Mouse (Mus musculus): ENCODE results near the gene Specc1l. TPM values are rescaled to one million over a fixed set of nuclear protein-coding genes. Genes with fewer than 3 reads are reported as not detected.
A peak's percentile ranks its signal among the peaks of the same experiment; 100 is the strongest.

Specc1l gene
- polyA plus RNA-seq, 1 experiment from 2014 or later, result 40.3 TPM

DNA sequence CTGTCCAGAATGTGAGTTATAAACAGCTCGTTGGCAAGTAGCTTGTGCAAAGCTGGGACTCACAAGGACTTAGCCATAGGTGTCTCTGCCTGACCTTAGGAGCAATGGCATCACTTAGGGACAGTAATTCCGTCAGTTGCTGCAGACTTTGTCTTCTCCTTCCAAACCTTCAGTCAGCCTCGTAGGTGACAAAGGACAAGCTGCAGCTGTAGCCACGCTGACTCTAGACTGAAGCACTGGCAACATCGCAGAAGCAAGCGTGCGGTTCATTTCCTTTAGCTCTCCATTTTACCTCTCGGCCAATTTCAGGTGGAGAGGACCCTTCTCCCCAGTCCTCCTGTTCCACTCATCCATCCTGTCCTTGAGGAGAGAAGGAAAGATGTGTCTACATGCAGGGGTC lies 112.1 kb downstream of the Specc1l start:
- Histone ChIP-seq H3K9me3 (ENCODE audit: low read length) (no peaks in the 10 kb centered on the region), H3K4me1 (ENCODE audit: insufficient read depth, low read depth, low read length) (no peaks in the 10 kb centered on the region; the same call in 1 of the 2 replicates), H3K27me3 (replicated peaks; ENCODE audit: insufficient read depth, low read length) (no peaks in the 10 kb centered on the region), H3K4me2 (replicated peaks; ENCODE audit: low read depth, low read length) (no peak overlapping the region), H3K9ac (replicated peaks; ENCODE audit: low read depth) (no peak overlapping the region), H3K27ac (ENCODE audit: low read length) (no peak overlapping the region), H3K36me3 (ENCODE audit: insufficient read depth, low read length) (no peaks in the 10 kb centered on the region), H3K4me3 (ENCODE audit: low read depth, low read length) (no peak overlapping the region)
- peak; percentile 49 for DNase-seq (ENCODE audit: low spot score)
- 0 out of 2 replicates have a peak, but pooled peaks have one; percentile 25 for ATAC-seq
- TF ChIP-seq CTCF (IDR thresholded peaks at IDR 0.05) (no peak), EP300 (IDR thresholded peaks at IDR 0.05) (no peak)
- 51% methylated on average over 8 of the region's 8 CpGs for WGBS

GRCm38 (mm10) chr10:75324391-75324790 lies 112.5 kb downstream of the Specc1l start:
- no peak for DNase-seq (ENCODE audit: low spot score)
- TF ChIP-seq EP300 (IDR thresholded peaks at IDR 0.05) (no peak), CTCF (IDR thresholded peaks at IDR 0.05) (no peak)
- 64% methylated on average over 10 of the region's 10 CpGs for WGBS
- Histone ChIP-seq H3K9ac (replicated peaks; ENCODE audit: low read depth) (no peak overlapping the region), H3K4me1 (ENCODE audit: insufficient read depth, low read depth, low read length) (no peaks in the 10 kb centered on the region; the same call in 1 of the 2 replicates), H3K36me3 (ENCODE audit: insufficient read depth, low read length) (no peaks in the 10 kb centered on the region), H3K27me3 (replicated peaks; ENCODE audit: insufficient read depth, low read length) (no peaks in the 10 kb centered on the region), H3K4me2 (replicated peaks; ENCODE audit: low read depth, low read length) (no peak overlapping the region), H3K4me3 (ENCODE audit: low read depth, low read length) (no peak overlapping the region), H3K27ac (ENCODE audit: low read length) (no peak overlapping the region), H3K9me3 (ENCODE audit: low read length) (no peaks in the 10 kb centered on the region)
- ATAC-seq, result no peak

- no peak for DNase-seq (ENCODE audit: low spot score)
- Histone ChIP-seq H3K9me3 (ENCODE audit: low read length) (no peaks in the 10 kb centered on the region), H3K27me3 (replicated peaks; ENCODE audit: insufficient read depth, low read length) (no peaks in the 10 kb centered on the region), H3K4me3 (ENCODE audit: low read depth, low read length) (no peak overlapping the region), H3K9ac (replicated peaks; ENCODE audit: low read depth) (no peak overlapping the region), H3K4me1 (ENCODE audit: insufficient read depth, low read depth, low read length) (no peaks in the 10 kb centered on the region; the same call in 1 of the 2 replicates), H3K4me2 (replicated peaks; ENCODE audit: low read depth, low read length) (no peak overlapping the region), H3K36me3 (ENCODE audit: insufficient read depth, low read length) (no peaks in the 10 kb centered on the region), H3K27ac (ENCODE audit: low read length) (no peak overlapping the region)
- no peak for ATAC-seq
- 95% methylated on average over 23 of the region's 23 CpGs for WGBS
- no peak for TF ChIP-seq CTCF (IDR thresholded peaks at IDR 0.05)
- TF ChIP-seq EP300 (IDR thresholded peaks at IDR 0.05), result no peak
These were observed 113.9 kb downstream of the Specc1l start for GRCm38 (mm10) chr10:75325821-75326220.

- H3K4me1 ChIP-seq (ENCODE audit: insufficient read depth, low read depth, low read length), result no peaks in the 10 kb centered on the region; the same call in 1 of the 2 replicates
- no peak overlapping the region for H3K4me3 ChIP-seq (ENCODE audit: low read depth, low read length)
- H3K27me3 ChIP-seq (replicated peaks; ENCODE audit: insufficient read depth, low read length), result no peaks in the 10 kb centered on the region
- 52% methylated on average over 3 of the region's 3 CpGs for WGBS
- TF ChIP-seq CTCF (IDR thresholded peaks at IDR 0.05), result no peak
- TF ChIP-seq EP300 (IDR thresholded peaks at IDR 0.05), result no peak
- H3K9ac ChIP-seq (replicated peaks; ENCODE audit: low read depth), result no peak overlapping the region
- H3K36me3 ChIP-seq (ENCODE audit: insufficient read depth, low read length), result no peaks in the 10 kb centered on the region
- peak; percentile 76 for DNase-seq (ENCODE audit: low spot score)
- H3K27ac ChIP-seq (ENCODE audit: low read length), result 0 out of 2 replicates have a peak overlapping the region, but pooled peaks have one; percentile 20
- no peak overlapping the region for H3K4me2 ChIP-seq (replicated peaks; ENCODE audit: low read depth, low read length)
- ATAC-seq, result peak; percentile 78
- H3K9me3 ChIP-seq (ENCODE audit: low read length), result no peaks in the 10 kb centered on the region
These were observed 114.7 kb downstream of the Specc1l start for GRCm38 (mm10) chr10:75326553-75326952.

DNA sequence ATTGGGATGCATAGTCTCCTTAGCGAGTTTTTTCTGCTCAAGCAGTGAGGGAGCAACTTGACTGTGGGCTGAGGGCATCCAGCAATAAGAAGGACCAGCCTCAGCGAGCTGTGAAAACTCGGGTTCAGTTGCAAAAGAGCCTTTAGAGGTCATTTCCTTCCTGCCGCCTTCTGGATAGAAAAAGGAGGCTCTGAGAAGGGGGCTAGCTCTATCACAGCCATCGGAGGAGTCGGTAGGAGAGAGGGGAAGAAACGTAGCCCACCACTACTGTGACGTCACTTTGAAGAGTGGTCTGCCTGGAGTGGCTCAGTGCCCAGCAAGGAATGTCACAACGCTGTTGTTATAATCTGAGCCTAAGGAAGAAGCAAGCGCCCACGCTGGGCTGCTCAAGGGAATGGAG lies 115.2 kb downstream of the Specc1l start:
- DNase-seq (ENCODE audit: low spot score) (no peak), ATAC-seq (0 out of 2 replicates have a peak, but pooled peaks have one; percentile 13)
- no peak overlapping the region for H3K4me3 ChIP-seq (ENCODE audit: low read depth, low read length)
- H3K27me3 ChIP-seq (replicated peaks; ENCODE audit: insufficient read depth, low read length), result no peaks in the 10 kb centered on the region
- WGBS, result 44% methylated on average over 11 of the region's 11 CpGs
- TF ChIP-seq EP300 (IDR thresholded peaks at IDR 0.05) (no peak), CTCF (IDR thresholded peaks at IDR 0.05) (no peak)
- H3K9ac ChIP-seq (replicated peaks; ENCODE audit: low read depth), result no peak overlapping the region
- H3K9me3 ChIP-seq (ENCODE audit: low read length), result no peaks in the 10 kb centered on the region
- 0 out of 2 replicates have a peak overlapping the region, but pooled peaks have one; percentile 4 for H3K4me2 ChIP-seq (replicated peaks; ENCODE audit: low read depth, low read length)
- H3K36me3 ChIP-seq (ENCODE audit: insufficient read depth, low read length), result no peaks in the 10 kb centered on the region
- no peaks in the 10 kb centered on the region; the same call in 1 of the 2 replicates for H3K4me1 ChIP-seq (ENCODE audit: insufficient read depth, low read depth, low read length)
- peak overlapping the region; percentile 20; the same call in 1 of the 2 replicates for H3K27ac ChIP-seq (ENCODE audit: low read length)

DNA sequence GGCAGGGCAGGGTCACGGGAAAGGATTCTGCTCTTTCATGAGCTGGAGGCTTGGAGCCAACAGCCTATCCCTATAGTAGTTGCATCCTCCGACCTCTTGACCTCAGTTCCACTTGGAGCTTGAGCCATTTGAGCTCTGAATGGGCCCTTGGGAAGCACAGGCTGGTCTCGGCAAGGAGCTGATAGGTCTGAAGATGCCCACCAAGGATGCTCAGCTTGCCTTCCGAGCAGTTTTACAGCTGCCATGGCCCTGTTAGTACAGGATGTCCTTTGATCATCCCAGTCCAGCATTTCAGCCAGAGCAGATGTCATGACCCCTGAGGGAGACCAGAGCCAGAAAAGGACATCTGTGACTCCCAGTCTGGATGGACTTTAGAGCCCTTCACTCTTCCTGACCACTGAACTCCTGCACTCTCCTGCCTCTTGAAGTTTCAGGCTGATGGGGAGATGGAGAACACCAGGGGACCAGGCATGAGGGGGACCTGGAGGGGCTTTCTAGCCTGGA lies 116.4 kb downstream of the Specc1l start:
- no peak for ATAC-seq
- Histone ChIP-seq H3K9me3 (ENCODE audit: low read length) (no peaks in the 10 kb centered on the region), H3K27me3 (replicated peaks; ENCODE audit: insufficient read depth, low read length) (no peaks in the 10 kb centered on the region), H3K4me3 (ENCODE audit: low read depth, low read length) (no peak overlapping the region), H3K36me3 (ENCODE audit: insufficient read depth, low read length) (no peaks in the 10 kb centered on the region), H3K4me2 (replicated peaks; ENCODE audit: low read depth, low read length) (no peak overlapping the region), H3K9ac (replicated peaks; ENCODE audit: low read depth) (no peak overlapping the region), H3K4me1 (ENCODE audit: insufficient read depth, low read depth, low read length) (no peaks in the 10 kb centered on the region; the same call in 1 of the 2 replicates), H3K27ac (ENCODE audit: low read length) (no peak overlapping the region)
- WGBS, result 68% methylated on average over 4 of the region's 4 CpGs
- no peak for TF ChIP-seq CTCF (IDR thresholded peaks at IDR 0.05)
- TF ChIP-seq EP300 (IDR thresholded peaks at IDR 0.05), result no peak
- no peak for DNase-seq (ENCODE audit: low spot score)

Measured in lung, postnatal 0 days (tissue).